Mouse (Mus musculus) gastrocnemius, postnatal 4 days (tissue): Measurements from ENCODE around the gene Gm2012. TPM values are rescaled to one million over a fixed set of nuclear protein-coding genes. Genes with fewer than 3 reads are reported as not detected.
"Not testable (repeated sequence)": the region's sequence is repeated elsewhere in the genome, so short reads cannot be mapped to it uniquely, and the experiment has no call there.

Experiments
- DNase-seq, 2 experiments: peaks; one replicate each; pipeline ENCODE4 v3.0.0; 2021 to 2022; ENCODE audit warnings: low spot score in 2 of 2, mixed read lengths in 2 of 2
- long read RNA-seq, 2 experiments: library from polyadenylated mRNA; stranded (forward); transcript quantifications; one replicate each; pipeline ENCODE4 v2.0.0; 2021
- microRNA-seq: library from miRNA; unstranded; fragments of <30 nt; microRNA quantifications from one replicate; pipeline ENCODE4 v1.2.0, GENCODE M21; 2021
- total RNA-seq, 2 experiments: library from RNA; stranded (reverse); gene quantifications; 2 replicates each; pipeline ENCODE4 v1.2.3; 2021

Gene Gm2012
- not detected for total RNA-seq
- long read RNA-seq, experiment 1: 0 reads
- long read RNA-seq, experiment 2: 0 reads

DNA sequence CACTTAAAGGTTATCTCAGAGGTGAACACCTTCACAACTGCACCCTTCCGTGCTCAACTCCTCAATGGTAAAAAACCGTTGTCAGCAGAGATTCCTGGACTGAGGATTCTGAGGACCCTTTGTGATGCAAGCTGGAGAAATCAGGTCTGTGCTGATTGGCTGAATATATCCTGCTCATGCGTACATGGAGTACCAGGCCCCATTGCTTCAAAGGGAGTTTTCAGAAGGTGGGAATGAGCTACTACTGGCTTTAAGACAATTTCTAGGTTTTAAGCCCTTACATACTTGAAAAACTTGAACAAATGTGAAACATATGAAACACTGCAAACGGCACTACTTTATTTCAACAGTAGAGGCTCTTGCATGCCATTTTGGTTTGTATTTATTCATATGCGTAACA, at the start of gene Gm2012:
Gm2012 (minus strand) TSS at position 101 of the 400 bp plus-strand sequence.
- DNase-seq: not testable (repeated sequence)

DNA sequence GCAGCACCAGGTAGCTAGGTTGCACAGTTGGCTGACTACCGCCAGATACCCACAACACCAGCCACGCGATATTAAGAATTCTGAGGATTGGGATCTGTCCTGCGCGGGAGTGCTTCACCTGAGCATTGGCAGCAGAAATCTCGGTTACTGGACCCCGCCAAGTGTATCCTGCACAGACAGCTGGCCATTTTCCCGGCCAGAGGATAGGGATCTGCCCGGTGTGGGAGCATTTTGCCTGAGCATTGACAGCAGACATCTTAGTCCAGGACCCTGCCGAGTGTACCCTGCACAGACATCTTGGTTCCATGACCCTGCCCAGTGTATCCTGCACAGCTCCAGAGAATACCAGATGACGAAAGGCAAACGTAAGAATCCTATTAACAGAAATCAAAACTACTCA, 72.0 kb downstream of the Gm2012 start:
- not testable (repeated sequence) for DNase-seq

Small RNA genes lying within 50 kb of the gene (microRNA-seq; reads per million reads assigned to microRNA genes)
- gene Gm26302: not detected

Other genes with a start within 250 kb of the Gm2012 start
- not detected for gene Gm5168, start 180.3 kb downstream of the Gm2012 start, total RNA-seq
- not detected for gene Gm2030, start 78.7 kb upstream of the Gm2012 start, total RNA-seq